Mouse (Mus musculus) ES-E14 (cell line): ENCODE measurements at regions not wholly inside any gene's neighbourhood (a gene's known extent, or its start where the extent isn't known, plus 50 kb on each side); places are given as distances from the start of the nearest gene placed in this dataset.

Experiments
- CHD2 ChIP-seq: IDR thresholded peaks from 2 replicates; pipeline ENCODE4 v1.6.1; 2014; ENCODE audit warnings: mild to moderate bottlenecking, low read depth, low read length, inconsistent platforms
- HCFC1 ChIP-seq: IDR thresholded peaks from 2 replicates; pipeline ENCODE4 v1.6.1; 2012; ENCODE audit warnings: low read length, inconsistent platforms, borderline replicate concordance; ENCODE audit not compliant: insufficient read depth

DNA sequence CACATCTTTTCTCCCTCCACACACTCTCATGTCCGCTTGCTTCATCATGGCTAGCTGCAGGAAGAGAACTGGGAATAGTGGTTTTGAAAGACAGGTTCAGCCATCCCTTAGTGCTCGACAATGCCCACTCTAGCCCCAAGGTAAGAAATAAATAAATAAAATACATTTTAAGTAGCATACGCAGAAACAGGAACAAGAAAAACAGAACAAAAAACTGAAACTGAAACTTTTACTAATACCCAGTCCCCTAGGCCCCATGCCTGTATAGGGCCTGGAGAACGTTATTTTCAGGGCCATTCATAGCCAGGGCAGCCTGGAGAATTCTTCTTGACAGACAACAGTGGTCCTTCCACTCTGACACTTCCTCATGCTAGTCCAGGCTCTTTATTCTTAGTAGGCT, 216.4 kb upstream of the Hes1 start:
- no peak for TF ChIP-seq CHD2
- TF ChIP-seq HCFC1 = no peak
